Mouse (Mus musculus): ENCODE measurements around the gene Arhgap32. TPM values are rescaled to one million over a fixed set of nuclear protein-coding genes. Genes with fewer than 3 reads are reported as not detected.

Arhgap32 gene
- polyA plus RNA-seq, 1 experiment: 233 TPM

DNA sequence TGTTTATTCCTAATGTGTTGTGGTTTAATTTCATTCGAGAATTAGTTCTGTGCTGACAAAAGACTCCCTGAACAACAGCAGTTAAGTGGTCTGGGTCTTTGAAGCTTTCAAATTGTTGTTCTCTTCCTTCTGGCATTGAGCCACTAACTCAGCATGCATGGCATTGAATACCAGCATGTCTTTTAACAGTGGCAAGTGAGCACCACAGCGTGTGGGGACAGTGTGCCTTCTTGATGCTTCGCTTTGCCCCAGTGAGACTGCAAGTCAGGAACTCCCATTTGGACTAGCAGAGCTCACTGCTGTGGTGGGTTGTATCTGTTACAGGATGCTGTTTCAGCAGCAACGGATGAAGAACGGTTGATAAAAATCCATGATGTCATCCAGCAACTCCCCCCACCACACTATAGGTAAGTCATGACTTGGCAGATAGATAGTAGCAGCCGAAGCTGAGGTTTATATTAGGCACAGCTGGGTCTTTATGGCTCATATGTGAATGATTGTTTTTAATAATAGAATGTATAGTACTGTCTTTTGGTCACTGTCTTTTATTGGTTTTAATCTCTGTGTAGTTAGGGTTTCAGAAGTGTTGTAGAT lies 130.3 kb downstream of the Arhgap32 start:
- no peak for TF ChIP-seq POLR2A (IDR thresholded peaks at IDR 0.05; ENCODE audit: insufficient read depth, low read depth, low read length)
- no peak for TF ChIP-seq CTCF (IDR thresholded peaks at IDR 0.05; ENCODE audit: insufficient read depth, low read depth, low read length)
- H3K4me1 ChIP-seq (ENCODE audit: control insufficient read depth, insufficient read depth, low read length): 0 out of 2 replicates have a peak, but pooled peaks cover 4% of the 10 kb centered on the region
- H3K4me3 ChIP-seq (ENCODE audit: insufficient read depth, low read depth, low read length): no peak overlapping the region
- 38% methylated on average over 6 of the region's 6 CpGs for WGBS
- no peak overlapping the region for H3K27ac ChIP-seq (ENCODE audit: insufficient read depth, low read depth, low read length)

DNA sequence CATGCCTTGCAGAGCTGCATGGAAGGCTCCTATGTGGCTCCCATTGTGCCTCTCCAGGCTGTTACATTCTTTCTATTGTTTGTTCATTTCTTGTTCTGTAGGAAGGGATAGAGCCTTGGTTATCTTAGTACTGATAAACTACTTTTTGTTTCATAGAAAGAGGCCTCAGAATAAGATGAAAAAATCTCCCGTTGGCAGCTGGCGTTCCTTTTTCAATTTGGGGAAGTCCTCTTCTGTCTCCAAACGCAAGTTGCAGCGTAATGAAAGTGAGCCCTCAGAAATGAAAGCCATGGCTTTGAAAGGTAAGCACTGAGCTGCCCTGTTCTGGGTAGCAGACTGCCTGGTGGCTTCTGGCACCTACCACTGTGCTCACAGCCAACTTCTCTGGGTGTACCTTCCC lies 134.6 kb downstream of the Arhgap32 start:
- no peak overlapping the region for H3K4me3 ChIP-seq (ENCODE audit: insufficient read depth, low read depth, low read length)
- TF ChIP-seq POLR2A (IDR thresholded peaks at IDR 0.05; ENCODE audit: insufficient read depth, low read depth, low read length) (no peak), CTCF (IDR thresholded peaks at IDR 0.05; ENCODE audit: insufficient read depth, low read depth, low read length) (no peak)
- H3K4me1 ChIP-seq (ENCODE audit: control insufficient read depth, insufficient read depth, low read length): no peaks in the 10 kb centered on the region
- WGBS: 78% methylated on average over 4 of the region's 4 CpGs
- no peak overlapping the region for H3K27ac ChIP-seq (ENCODE audit: insufficient read depth, low read depth, low read length)

DNA sequence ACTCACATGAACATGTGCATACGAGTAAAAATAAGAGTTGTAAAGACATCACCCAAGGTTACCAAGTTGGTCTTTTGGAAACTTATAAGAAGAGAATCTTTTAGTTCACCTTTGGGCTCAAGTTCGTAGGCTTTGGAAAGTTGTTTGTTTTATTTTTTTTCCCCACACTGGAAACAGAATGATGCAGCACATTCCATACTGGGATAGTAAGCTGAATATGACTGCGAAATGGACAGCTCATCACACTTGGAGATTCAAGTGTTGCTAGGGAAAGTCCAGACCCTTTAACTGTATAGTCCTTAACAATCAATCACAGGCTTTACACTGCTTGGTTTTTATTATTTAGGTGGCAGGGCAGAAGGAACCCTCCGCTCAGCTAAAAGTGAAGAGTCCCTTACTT lies 137.8 kb downstream of the Arhgap32 start:
- Histone ChIP-seq H3K4me1 (ENCODE audit: control insufficient read depth, insufficient read depth, low read length) (no peaks in the 10 kb centered on the region), H3K4me3 (ENCODE audit: insufficient read depth, low read depth, low read length) (no peak overlapping the region), H3K27ac (ENCODE audit: insufficient read depth, low read depth, low read length) (no peak overlapping the region)
- 94% methylated on average over 4 of the region's 4 CpGs for WGBS
- no peak for TF ChIP-seq POLR2A (IDR thresholded peaks at IDR 0.05; ENCODE audit: insufficient read depth, low read depth, low read length)
- TF ChIP-seq CTCF (IDR thresholded peaks at IDR 0.05; ENCODE audit: insufficient read depth, low read depth, low read length): no peak

DNA sequence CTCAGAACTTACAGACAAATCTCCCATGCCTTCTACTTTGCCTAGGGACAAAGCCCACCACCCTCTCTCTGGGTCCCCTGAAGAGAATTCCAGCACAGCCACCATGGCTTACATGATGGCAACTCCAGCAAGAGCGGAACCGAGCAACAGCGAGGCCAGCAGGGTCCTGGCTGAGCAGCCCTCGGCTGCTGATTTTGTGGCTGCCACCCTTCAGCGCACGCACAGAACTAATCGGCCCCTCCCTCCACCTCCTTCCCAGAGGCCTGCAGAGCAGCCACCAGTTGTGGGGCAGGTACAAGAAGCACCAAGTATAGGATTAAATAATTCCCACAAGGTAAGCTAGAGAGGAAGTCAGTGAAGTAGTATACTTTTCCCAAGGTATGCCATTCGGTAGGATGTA lies 141.4 kb downstream of the Arhgap32 start:
- Histone ChIP-seq H3K4me3 (ENCODE audit: insufficient read depth, low read depth, low read length) (no peak overlapping the region), H3K27ac (ENCODE audit: insufficient read depth, low read depth, low read length) (no peak overlapping the region), H3K4me1 (ENCODE audit: control insufficient read depth, insufficient read depth, low read length) (no peaks in the 10 kb centered on the region)
- TF ChIP-seq CTCF (IDR thresholded peaks at IDR 0.05; ENCODE audit: insufficient read depth, low read depth, low read length) (no peak), POLR2A (IDR thresholded peaks at IDR 0.05; ENCODE audit: insufficient read depth, low read depth, low read length) (no peak)
- 76% methylated on average over 8 of the region's 8 CpGs for WGBS

DNA sequence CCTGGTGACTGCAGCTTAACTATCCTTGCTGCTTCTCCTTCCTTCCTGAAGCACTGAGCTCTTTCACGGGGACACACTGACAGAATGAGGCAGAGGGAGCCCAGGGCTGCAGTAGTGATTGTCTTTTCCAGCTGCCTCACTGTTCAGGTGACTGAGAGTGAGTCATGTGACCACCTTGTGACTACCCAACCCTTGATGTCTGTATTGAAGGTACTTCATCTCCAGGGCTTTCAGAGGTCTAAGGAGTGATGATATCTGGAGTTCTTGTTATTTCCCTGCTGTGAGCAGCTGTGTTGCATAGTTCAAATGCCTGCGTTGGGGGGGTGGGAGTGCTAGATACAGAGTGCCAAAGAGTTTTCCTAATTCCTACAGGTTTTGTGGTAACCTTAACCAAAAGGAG lies 141.9 kb downstream of the Arhgap32 start:
- TF ChIP-seq POLR2A (IDR thresholded peaks at IDR 0.05; ENCODE audit: insufficient read depth, low read depth, low read length): no peak
- no peak for TF ChIP-seq CTCF (IDR thresholded peaks at IDR 0.05; ENCODE audit: insufficient read depth, low read depth, low read length)
- H3K4me1 ChIP-seq (ENCODE audit: control insufficient read depth, insufficient read depth, low read length): no peaks in the 10 kb centered on the region
- no peak overlapping the region for H3K4me3 ChIP-seq (ENCODE audit: insufficient read depth, low read depth, low read length)
- no peak overlapping the region for H3K27ac ChIP-seq (ENCODE audit: insufficient read depth, low read depth, low read length)
- 73% methylated on average over 2 of the region's 2 CpGs for WGBS

DNA sequence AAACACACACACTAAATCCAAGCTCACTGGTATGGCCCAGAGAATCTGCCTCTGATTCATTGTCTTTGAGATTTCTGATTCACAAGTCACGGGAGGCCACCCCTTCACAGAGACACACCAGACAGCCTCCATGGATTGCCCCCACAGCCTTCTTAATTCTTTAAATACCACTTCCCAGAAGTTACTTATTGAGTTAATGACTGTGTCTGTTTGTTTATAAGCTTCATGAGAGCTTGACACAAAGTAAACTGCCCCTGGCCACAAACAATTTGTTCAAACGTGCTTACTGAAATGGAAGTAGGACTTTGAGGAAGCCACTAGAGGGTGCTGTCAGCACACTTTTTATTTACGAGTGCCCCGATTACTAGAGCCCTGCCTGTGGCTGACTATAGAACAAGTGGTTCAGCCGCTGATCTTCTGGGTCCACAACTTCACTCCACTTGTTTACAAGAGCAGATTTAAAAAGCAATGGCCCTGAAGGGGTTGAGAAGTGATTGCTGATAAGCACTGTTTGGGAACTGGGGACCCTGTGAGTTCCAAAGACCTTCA lies 156.0 kb downstream of the Arhgap32 start:
- 4% methylated on average over 5 of the region's 5 CpGs for WGBS
- TF ChIP-seq CTCF (IDR thresholded peaks at IDR 0.05; ENCODE audit: insufficient read depth, low read depth, low read length) (no peak), POLR2A (IDR thresholded peaks at IDR 0.05; ENCODE audit: insufficient read depth, low read depth, low read length) (no peak)
- Histone ChIP-seq H3K4me3 (ENCODE audit: insufficient read depth, low read depth, low read length) (no peak overlapping the region), H3K4me1 (ENCODE audit: control insufficient read depth, insufficient read depth, low read length) (no peaks in the 10 kb centered on the region), H3K27ac (ENCODE audit: insufficient read depth, low read depth, low read length) (no peak overlapping the region)

DNA sequence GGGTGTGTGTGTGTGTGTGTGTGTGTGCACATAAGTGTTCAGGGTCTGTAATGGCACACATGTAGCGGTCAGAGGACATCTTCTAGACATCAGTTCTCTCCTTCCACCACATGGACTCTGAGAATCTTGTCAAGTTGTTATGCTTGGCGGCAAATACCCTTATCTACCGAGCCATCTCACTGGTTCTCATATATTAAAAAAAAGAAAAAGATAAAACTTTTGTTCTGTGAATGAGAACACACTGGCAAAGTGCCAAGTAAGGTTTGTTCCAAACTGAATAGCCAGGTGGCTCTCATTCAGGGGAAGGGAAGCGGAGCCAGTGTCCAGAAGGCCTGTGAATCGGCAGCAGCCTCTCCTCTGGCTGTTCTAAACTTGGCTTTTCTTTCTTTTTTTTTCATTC lies 162.1 kb downstream of the Arhgap32 start:
- H3K27ac ChIP-seq (ENCODE audit: insufficient read depth, low read depth, low read length): no peak overlapping the region
- TF ChIP-seq CTCF (IDR thresholded peaks at IDR 0.05; ENCODE audit: insufficient read depth, low read depth, low read length) (no peak), POLR2A (IDR thresholded peaks at IDR 0.05; ENCODE audit: insufficient read depth, low read depth, low read length) (no peak)
- WGBS: 93% methylated on average over 5 of the region's 5 CpGs
- H3K4me3 ChIP-seq (ENCODE audit: insufficient read depth, low read depth, low read length): no peak overlapping the region
- H3K4me1 ChIP-seq (ENCODE audit: control insufficient read depth, insufficient read depth, low read length): no peaks in the 10 kb centered on the region

DNA sequence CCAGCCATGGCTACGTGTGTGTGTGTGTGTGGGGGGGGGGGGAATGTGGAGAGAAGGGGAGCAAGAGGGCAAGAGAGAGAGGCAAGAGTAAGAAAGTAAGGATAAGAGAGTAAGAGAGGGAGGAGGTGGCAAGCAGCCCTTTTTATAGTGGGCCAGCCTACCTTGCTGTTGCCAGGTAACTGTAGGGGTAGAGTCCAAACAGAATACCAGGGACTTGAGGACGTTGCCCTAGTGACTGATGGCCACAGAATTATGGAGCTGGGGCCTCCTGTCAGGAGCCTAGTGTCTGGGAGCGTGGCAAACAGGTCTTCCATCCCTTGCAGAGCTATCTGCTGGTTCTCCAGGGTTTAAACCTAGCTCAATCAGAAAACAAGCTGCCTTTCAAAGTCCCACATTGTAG lies 163.9 kb downstream of the Arhgap32 start:
- 89% methylated on average over 3 of the region's 3 CpGs for WGBS
- no peak overlapping the region for H3K4me3 ChIP-seq (ENCODE audit: insufficient read depth, low read depth, low read length)
- TF ChIP-seq CTCF (IDR thresholded peaks at IDR 0.05; ENCODE audit: insufficient read depth, low read depth, low read length): no peak
- no peak overlapping the region for H3K27ac ChIP-seq (ENCODE audit: insufficient read depth, low read depth, low read length)
- H3K4me1 ChIP-seq (ENCODE audit: control insufficient read depth, insufficient read depth, low read length): no peaks in the 10 kb centered on the region

DNA sequence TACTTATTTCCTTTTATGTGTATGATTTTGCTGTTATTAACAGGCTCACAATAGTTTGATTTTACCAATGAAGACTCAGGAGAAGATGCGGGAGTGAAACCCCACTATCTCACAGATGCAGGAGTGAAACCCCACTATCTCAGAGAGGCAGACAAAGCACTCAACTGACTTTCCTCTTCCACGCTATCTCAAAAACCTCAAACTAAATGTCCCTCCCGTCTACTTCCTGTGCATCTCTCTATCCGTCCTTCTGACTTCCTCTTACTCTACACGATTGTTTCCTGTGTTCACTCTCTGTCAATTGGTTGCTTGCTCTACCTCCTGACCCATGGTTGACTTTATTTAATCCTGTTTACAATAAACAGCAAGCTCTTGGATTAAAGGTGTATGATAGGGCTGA lies 164.5 kb downstream of the Arhgap32 start:
- Histone ChIP-seq H3K4me3 (ENCODE audit: insufficient read depth, low read depth, low read length) (no peak overlapping the region), H3K27ac (ENCODE audit: insufficient read depth, low read depth, low read length) (no peak overlapping the region), H3K4me1 (ENCODE audit: control insufficient read depth, insufficient read depth, low read length) (no peaks in the 10 kb centered on the region)
- WGBS: 96% methylated on average over 5 of the region's 5 CpGs
- TF ChIP-seq POLR2A (IDR thresholded peaks at IDR 0.05; ENCODE audit: insufficient read depth, low read depth, low read length) (no peak), CTCF (IDR thresholded peaks at IDR 0.05; ENCODE audit: insufficient read depth, low read depth, low read length) (no peak)

DNA sequence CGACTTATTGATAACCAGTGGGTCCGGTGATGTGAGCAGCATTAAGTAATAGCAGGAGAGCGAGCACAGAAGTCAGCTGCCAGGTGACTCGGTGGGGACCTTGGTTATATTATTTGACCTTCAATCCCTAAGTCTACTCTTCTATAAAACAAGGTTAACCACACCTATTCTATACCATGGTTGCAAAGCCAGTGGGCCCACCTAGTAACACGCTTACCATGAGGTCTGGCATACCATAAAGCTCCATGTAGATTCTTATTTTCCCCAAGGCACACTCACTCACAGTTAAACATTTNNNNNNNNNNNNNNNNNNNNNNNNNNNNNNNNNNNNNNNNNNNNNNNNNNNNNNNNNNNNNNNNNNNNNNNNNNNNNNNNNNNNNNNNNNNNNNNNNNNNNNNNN lies 167.7 kb downstream of the Arhgap32 start:
- no peaks in the 10 kb centered on the region for H3K4me1 ChIP-seq (ENCODE audit: control insufficient read depth, insufficient read depth, low read length)
- 96% methylated on average over 5 of the region's 5 CpGs for WGBS
- H3K27ac ChIP-seq (ENCODE audit: insufficient read depth, low read depth, low read length): no peak overlapping the region
- H3K4me3 ChIP-seq (ENCODE audit: insufficient read depth, low read depth, low read length): no peak overlapping the region
- no peak for TF ChIP-seq CTCF (IDR thresholded peaks at IDR 0.05; ENCODE audit: insufficient read depth, low read depth, low read length)
- TF ChIP-seq POLR2A (IDR thresholded peaks at IDR 0.05; ENCODE audit: insufficient read depth, low read depth, low read length): no peak
